ENCODE assay signal across 23 mouse cellular contexts in genomic region chr16:33693553-33693952, GRCm38 (mm10). TPM values are rescaled to one million over a fixed set of nuclear protein-coding genes. Genes with fewer than 3 reads are reported as not detected.
DNase-seq lines count a peak whose midpoint lies in the region; ATAC-seq and TF ChIP-seq lines count a peak whose summit lies in the region.
"Had no signal": no experiment of that assay in that cellular context is flagged by ENCODE, and none has a peak within 500 bp of the region (broad histone marks: within the 10 kb centered on the region; RNA-seq: fewer than 3 reads in every experiment).

No protein-coding gene starts in this region.

- no peak overlapping the region for H3K4me2 ChIP-seq in forebrain, embryonic 13.5 days
- H3K4me2 ChIP-seq in forebrain, embryonic 15.5 days (replicated peaks), result no peak overlapping the region
- no peak overlapping the region for H3K4me2 ChIP-seq in midbrain, embryonic 11.5 days
- H3K4me2 ChIP-seq: heart, embryonic 13.5 days; hindbrain, embryonic 12.5 days; intestine, embryonic 15.5 days had no signal

- H3K36me3 ChIP-seq in forebrain, embryonic 13.5 days (ENCODE audit: poor library complexity, severe bottlenecking), result peaks cover 10% of the 10 kb centered on the region
- H3K36me3 ChIP-seq in forebrain, embryonic 15.5 days, result no peaks in the 10 kb centered on the region
- no peaks in the 10 kb centered on the region for H3K36me3 ChIP-seq in spleen, adult 2 months (ENCODE audit: control insufficient read depth, insufficient read depth, low read length)
- H3K36me3 ChIP-seq in midbrain, embryonic 11.5 days (ENCODE audit: control insufficient read depth, insufficient read depth, low read length), result peaks cover 4% of the 10 kb centered on the region; the same call in 1 of the 2 replicates
- H3K36me3 ChIP-seq: hindbrain, embryonic 12.5 days; intestine, embryonic 15.5 days had no signal

- 82% methylated on average over 1 of the region's 1 CpGs for WGBS in forebrain, embryonic 13.5 days
- WGBS in forebrain, embryonic 15.5 days, result 86% methylated on average over 1 of the region's 1 CpGs
- 89% methylated on average over 1 of the region's 1 CpGs for WGBS in spleen, adult 2 months
- 87% methylated on average over 1 of the region's 1 CpGs for WGBS in midbrain, embryonic 11.5 days

- peak in 1 of 2 experiments; percentile 26 for DNase-seq in spleen, adult 2 months (ENCODE audit: low read depth in 1 of 2, low spot score in 2 of 2)
- DNase-seq in spleen, adult 12 weeks (ENCODE audit: low spot score), result no peak
- DNase-seq in midbrain, embryonic 11.5 days (ENCODE audit: low spot score, missing footprints), result no peak
- DNase-seq in heart, adult 9 months (ENCODE audit: low spot score in 2 of 2), result no peak
- DNase-seq: adrenal gland, adult 2 months; adrenal gland, postnatal 14 days; cerebellum, adult 11-12 months; cerebellum, adult 8-10 months; cerebellum, postnatal 14 days; forebrain, postnatal 0 days; gastrocnemius, postnatal 36 days; heart, adult 11 months; heart, postnatal 14 days; kidney, adult 11 months had no signal

- no peaks in the 10 kb centered on the region for H3K9me3 ChIP-seq in forebrain, embryonic 13.5 days (replicated peaks)
- no peaks in the 10 kb centered on the region for H3K9me3 ChIP-seq in forebrain, embryonic 15.5 days
- H3K9me3 ChIP-seq in midbrain, embryonic 11.5 days (ENCODE audit: control insufficient read depth, low read length), result no peaks in the 10 kb centered on the region
- H3K9me3 ChIP-seq: heart, embryonic 10.5 days; heart, embryonic 13.5 days; hindbrain, embryonic 12.5 days; intestine, embryonic 15.5 days had no signal

- H3K27me3 ChIP-seq in forebrain, embryonic 13.5 days, result no peaks in the 10 kb centered on the region
- no peaks in the 10 kb centered on the region for H3K27me3 ChIP-seq in forebrain, embryonic 15.5 days
- H3K27me3 ChIP-seq in spleen, adult 2 months (ENCODE audit: control insufficient read depth, insufficient read depth, low read length), result no peaks in the 10 kb centered on the region
- H3K27me3 ChIP-seq in midbrain, embryonic 11.5 days (ENCODE audit: control insufficient read depth, insufficient read depth, low read length), result no peaks in the 10 kb centered on the region
- H3K27me3 ChIP-seq: heart, embryonic 13.5 days; hindbrain, embryonic 12.5 days; intestine, embryonic 15.5 days had no signal

- H3K27ac ChIP-seq in forebrain, embryonic 13.5 days, result peak overlapping the region; percentile 48; the same call in 1 of the 2 replicates
- no peak overlapping the region for H3K27ac ChIP-seq in forebrain, embryonic 15.5 days (replicated peaks)
- peak overlapping the region; percentile 25 for H3K27ac ChIP-seq in spleen, adult 2 months (ENCODE audit: insufficient read depth, low read length)
- peak overlapping the region; percentile 28; the same call in 1 of the 2 replicates for H3K27ac ChIP-seq in brown adipose tissue, adult 24 weeks (replicated peaks; ENCODE audit: low read depth, low read length)
- H3K27ac ChIP-seq in midbrain, embryonic 11.5 days (ENCODE audit: low read depth, low read length), result no peak overlapping the region
- H3K27ac ChIP-seq: heart, embryonic 10.5 days; heart, embryonic 13.5 days; hindbrain, embryonic 12.5 days; intestine, embryonic 15.5 days had no signal

- H3K9ac ChIP-seq in forebrain, embryonic 13.5 days, result no peak overlapping the region
- no peak overlapping the region for H3K9ac ChIP-seq in forebrain, embryonic 15.5 days (replicated peaks)
- no peak overlapping the region for H3K9ac ChIP-seq in midbrain, embryonic 11.5 days (ENCODE audit: low read length)
- H3K9ac ChIP-seq: forebrain, postnatal 0 days; heart, embryonic 13.5 days; hindbrain, embryonic 12.5 days; intestine, embryonic 15.5 days had no signal

- no peak for TF ChIP-seq CTCF in spleen, adult 2 months (IDR thresholded peaks at IDR 0.05; ENCODE audit: extremely low read depth, insufficient read depth, insufficient read length, insufficient replicate concordance)

- peaks cover 89% of the 10 kb centered on the region for H3K4me1 ChIP-seq in forebrain, embryonic 13.5 days
- peaks cover 72% of the 10 kb centered on the region for H3K4me1 ChIP-seq in forebrain, embryonic 15.5 days
- H3K4me1 ChIP-seq in spleen, adult 2 months (ENCODE audit: control insufficient read depth, insufficient read depth, insufficient read length), result peaks cover 59% of the 10 kb centered on the region; the same call in 1 of the 2 replicates
- H3K4me1 ChIP-seq in brown adipose tissue, adult 24 weeks (ENCODE audit: control insufficient read depth, insufficient read depth, insufficient read length, low read length), result peaks cover 72% of the 10 kb centered on the region
- H3K4me1 ChIP-seq in midbrain, embryonic 11.5 days (ENCODE audit: control insufficient read depth, insufficient read depth, low read length), result peaks cover 42% of the 10 kb centered on the region

- no peak for ATAC-seq in forebrain, embryonic 13.5 days
- ATAC-seq in forebrain, embryonic 15.5 days (replicated peaks), result no peak
- ATAC-seq in monocyte, adult 5-6 weeks (replicated peaks; ENCODE audit: insufficient number of reproducible peaks, low FRiP score, low TSS enrichment, poor library complexity, severe bottlenecking), result peak; percentile 30; the same call in 1 of the 2 replicates
- no peak for ATAC-seq in midbrain, embryonic 11.5 days (ENCODE audit: low FRiP score)
- ATAC-seq: forebrain, postnatal 0 days; hindbrain, embryonic 16.5 days; intestine, embryonic 15.5 days had no signal

- H3K4me3 ChIP-seq in forebrain, embryonic 13.5 days, result no peak overlapping the region
- H3K4me3 ChIP-seq in forebrain, embryonic 15.5 days, result no peak overlapping the region
- H3K4me3 ChIP-seq in spleen, adult 2 months (ENCODE audit: extremely low read depth, insufficient read depth, insufficient read length), result no peak overlapping the region
- H3K4me3 ChIP-seq in brown adipose tissue, adult 24 weeks (ENCODE audit: insufficient read depth, low read depth, low read length), result no peak overlapping the region
- H3K4me3 ChIP-seq in midbrain, embryonic 11.5 days (ENCODE audit: low read depth, low read length), result no peak overlapping the region
- H3K4me3 ChIP-seq: heart, embryonic 10.5 days; heart, embryonic 13.5 days; hindbrain, embryonic 12.5 days; intestine, embryonic 15.5 days had no signal

- no peak for TF ChIP-seq POLR2A in spleen, adult 2 months (IDR thresholded peaks at IDR 0.05; ENCODE audit: low read depth, low read length)

RNA-seq across cellular contexts. Expression of gene Heg1, which starts 9.4 kb away (rescaled TPM):
- polyA plus RNA-seq in forebrain, embryonic 13.5 days (2015; fragmentation: Nextera tagmentation; extraction: Ambion mirVana), result 21.3 and 22.3 TPM in 2 replicates
- polyA plus RNA-seq in forebrain, embryonic 15.5 days (2015; fragmentation: Nextera tagmentation; extraction: Ambion mirVana), result 20.3 and 22.4 TPM in 2 replicates
- polyA plus RNA-seq in spleen, adult 2 months (2012; rRNA removed), result 36.0 and 42.4 TPM in 2 replicates
- 23.0 and 34.7 TPM in 2 replicates for polyA plus RNA-seq in brown adipose tissue, adult 24 weeks (2012; ENCODE audit: insufficient read depth, insufficient read length, missing spikeins)
- total RNA-seq in monocyte, adult 5-6 weeks (2017), result 57.9 to 89.2 TPM (median 64.3 TPM) in 3 replicates
- 39.5 and 40.7 TPM in 2 replicates for polyA plus RNA-seq in midbrain, embryonic 11.5 days (2014; fragmentation: Nextera tagmentation; extraction: Ambion mirVana)

Comparison
In these comparisons a context has a peak if more than half of its experiments do, and no peak if none do; other contexts are left out.
1. H3K27ac ChIP-seq: peak in forebrain, embryonic 13.5 days (single experiment), spleen, adult 2 months (single experiment) and brown adipose tissue, adult 24 weeks (single experiment); none in forebrain, embryonic 15.5 days (single experiment) and midbrain, embryonic 11.5 days (single experiment).